Mouse (Mus musculus) hindbrain, embryonic 15.5 days (tissue): ENCODE measurements around the gene Arhgef26. TPM values are rescaled to one million over a fixed set of nuclear protein-coding genes. Genes with fewer than 3 reads are reported as not detected.
A peak's percentile ranks its signal among the peaks of the same experiment; 100 is the strongest.

ENCODE experiments used
- ATAC-seq: fragments of 200-750 bp; cut with Nextera tagmentation; 2 replicates; pipeline ENCODE4 v1.8.0; 2017; ENCODE audit warnings: low read depth, moderate number of reproducible peaks, moderate TSS enrichment; ENCODE audit not compliant: low FRiP score
- H3K27ac ChIP-seq: fragments of 300-500 bp; sonication (generic); replicated peaks from 2 replicates; pipeline ENCODE4 v1.5.1; 2015; ENCODE audit warnings: mild to moderate bottlenecking, inconsistent platforms
- H3K27me3 ChIP-seq: fragments of 300-500 bp; sonication (generic); 2 replicates; pipeline ENCODE4 v1.6.1; 2015; ENCODE audit warnings: control low read depth, inconsistent platforms
- H3K36me3 ChIP-seq: fragments of 300-500 bp; sonication (generic); 2 replicates; pipeline ENCODE4 v1.6.1; 2015; ENCODE audit warnings: control low read depth, inconsistent platforms
- H3K4me1 ChIP-seq: fragments of 300-500 bp; sonication (generic); replicated peaks from 2 replicates; pipeline ENCODE4 v1.6.1; 2015; ENCODE audit warnings: control low read depth, inconsistent platforms
- H3K4me2 ChIP-seq: fragments of 300-500 bp; sonication (generic); 2 replicates; pipeline ENCODE4 v1.6.1; 2015; ENCODE audit warnings: moderate library complexity, mild to moderate bottlenecking, inconsistent platforms
- H3K4me3 ChIP-seq: fragments of 300-500 bp; sonication (generic); 2 replicates; pipeline ENCODE4 v1.5.1; 2015; ENCODE audit warnings: mild to moderate bottlenecking, inconsistent platforms
- H3K9ac ChIP-seq: fragments of 300-500 bp; sonication (generic); 2 replicates; pipeline ENCODE4 v1.6.1; 2015; ENCODE audit warnings: inconsistent platforms
- H3K9me3 ChIP-seq: fragments of 300-500 bp; sonication (generic); 2 replicates; pipeline ENCODE4 v1.6.1; 2016; ENCODE audit warnings: control low read depth, inconsistent platforms
- WGBS: fragments of 180-500 bp; shearing (Covaris S2); methylation state at CpG from one replicate; pipeline ENCODE4 v1.1.7; 2015; 5-methylcytosine and 5-hydroxymethylcytosine counted together
- polyA plus RNA-seq: library from polyadenylated mRNA; unstranded; fragments of >200 nt; fragmentation: Nextera tagmentation; extraction: Ambion mirVana; gene quantifications from 2 replicates; pipeline ENCODE4 v1.2.1, GENCODE M21; 2015

Arhgef26 gene
- polyA plus RNA-seq, 1 experiment from 2014 or later = 14.7 TPM

- no peaks in the 10 kb centered on the region for H3K36me3 ChIP-seq
- no peak overlapping the region for H3K27ac ChIP-seq
- H3K4me2 ChIP-seq = no peak overlapping the region
- H3K27me3 ChIP-seq = no peaks in the 10 kb centered on the region
- H3K4me1 ChIP-seq = no peaks in the 10 kb centered on the region
- no peaks in the 10 kb centered on the region for H3K9me3 ChIP-seq
- no peak overlapping the region for H3K4me3 ChIP-seq
- 87% methylated on average over 6 of the region's 6 CpGs for WGBS
- no peak overlapping the region for H3K9ac ChIP-seq
- ATAC-seq = no peak
These were observed 10.5 kb downstream of the Arhgef26 start for GRCm38 (mm10) chr3:62348514-62349217.

DNA sequence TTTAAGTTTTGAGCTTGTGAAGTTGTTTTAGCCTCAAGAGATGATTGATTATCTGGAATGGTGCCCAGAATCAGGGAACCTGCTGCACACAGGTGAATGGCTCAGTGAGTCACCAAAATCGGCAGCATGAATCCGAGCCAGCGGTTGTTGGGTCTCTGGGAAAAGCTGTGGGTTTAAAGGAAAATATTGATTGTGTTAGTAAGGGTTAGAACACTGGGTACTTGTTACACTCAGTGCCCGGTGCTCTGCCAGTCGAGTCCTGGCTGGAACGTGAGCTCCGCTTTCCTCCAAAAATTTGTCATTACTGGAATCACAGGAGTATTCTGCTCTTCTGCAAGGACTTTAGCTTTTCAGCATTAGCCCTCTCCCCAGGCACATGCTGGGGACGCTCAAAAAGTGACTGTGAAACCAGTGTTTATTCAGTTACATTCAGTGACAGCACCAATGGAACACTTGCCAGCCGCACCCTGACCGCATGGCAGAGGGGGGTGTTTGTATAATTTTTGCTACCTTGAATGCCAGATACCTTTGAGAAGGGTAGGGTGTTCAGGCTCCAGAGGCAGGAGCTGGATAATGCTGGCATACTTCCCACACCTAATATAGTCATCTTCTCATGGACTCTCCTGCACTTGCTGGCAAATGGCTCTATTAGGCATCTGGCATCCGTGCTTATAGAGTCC, 11.2 kb downstream of the Arhgef26 start:
- no peak overlapping the region for H3K9ac ChIP-seq
- H3K27ac ChIP-seq = no peak overlapping the region
- no peaks in the 10 kb centered on the region for H3K36me3 ChIP-seq
- H3K27me3 ChIP-seq = no peaks in the 10 kb centered on the region
- H3K4me1 ChIP-seq = no peaks in the 10 kb centered on the region
- H3K4me3 ChIP-seq = no peak overlapping the region
- WGBS = 78% methylated on average over 11 of the region's 11 CpGs
- no peak overlapping the region for H3K4me2 ChIP-seq
- ATAC-seq = 0 out of 2 replicates have a peak, but pooled peaks have one; percentile 27
- H3K9me3 ChIP-seq = no peaks in the 10 kb centered on the region

GRCm38 (mm10) chr3:62352071-62352470, 13.9 kb downstream of the Arhgef26 start:
- no peak for ATAC-seq
- H3K36me3 ChIP-seq = no peaks in the 10 kb centered on the region

DNA sequence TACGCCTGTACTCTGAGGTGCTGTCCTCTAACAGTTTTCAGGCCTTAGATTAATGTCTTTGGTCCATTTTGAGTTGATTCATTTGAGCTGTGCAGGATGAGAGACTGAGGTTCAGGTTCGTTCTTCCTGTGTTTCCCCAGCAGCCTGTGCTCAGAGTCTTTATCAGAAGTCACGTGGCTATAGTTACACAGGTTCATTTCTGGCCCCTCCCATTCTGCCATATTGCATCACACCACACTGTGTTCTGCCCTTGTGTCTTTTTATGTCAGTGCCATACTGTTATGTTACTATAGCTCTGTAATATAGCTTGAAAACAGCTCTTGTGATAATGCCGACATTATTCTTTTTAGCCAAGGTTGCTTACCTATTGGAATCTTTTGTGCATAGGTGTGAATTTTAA, 14.7 kb downstream of the Arhgef26 start:
- WGBS = 95% methylated on average over 4 of the region's 4 CpGs

More at GRCm38 (mm10) chr3:62352071-62352470, 13.9 kb downstream of the Arhgef26 start:
- no peak overlapping the region for H3K4me3 ChIP-seq
- no peaks in the 10 kb centered on the region for H3K4me1 ChIP-seq
- no peak overlapping the region for H3K9ac ChIP-seq
- H3K9me3 ChIP-seq = no peaks in the 10 kb centered on the region
- no peak overlapping the region for H3K27ac ChIP-seq
- no peak overlapping the region for H3K4me2 ChIP-seq
- 80% methylated on average over 4 of the region's 4 CpGs for WGBS
- H3K27me3 ChIP-seq = no peaks in the 10 kb centered on the region

GRCm38 (mm10) chr3:62367882-62368281, 29.7 kb downstream of the Arhgef26 start:
- Histone ChIP-seq H3K27me3 (no peaks in the 10 kb centered on the region), H3K4me2 (no peak overlapping the region), H3K36me3 (no peaks in the 10 kb centered on the region), H3K4me3 (no peak overlapping the region), H3K9ac (no peak overlapping the region), H3K4me1 (no peaks in the 10 kb centered on the region), H3K9me3 (no peaks in the 10 kb centered on the region), H3K27ac (no peak overlapping the region)
- WGBS = 90% methylated on average over 5 of the region's 5 CpGs
- ATAC-seq = no peak

More for the DNA sequence above, 14.7 kb downstream of the Arhgef26 start:
- ATAC-seq = no peak
- Histone ChIP-seq H3K9ac (no peak overlapping the region), H3K4me2 (no peak overlapping the region), H3K4me3 (no peak overlapping the region), H3K4me1 (no peaks in the 10 kb centered on the region), H3K27ac (no peak overlapping the region), H3K9me3 (no peaks in the 10 kb centered on the region), H3K36me3 (no peaks in the 10 kb centered on the region), H3K27me3 (no peaks in the 10 kb centered on the region)

DNA sequence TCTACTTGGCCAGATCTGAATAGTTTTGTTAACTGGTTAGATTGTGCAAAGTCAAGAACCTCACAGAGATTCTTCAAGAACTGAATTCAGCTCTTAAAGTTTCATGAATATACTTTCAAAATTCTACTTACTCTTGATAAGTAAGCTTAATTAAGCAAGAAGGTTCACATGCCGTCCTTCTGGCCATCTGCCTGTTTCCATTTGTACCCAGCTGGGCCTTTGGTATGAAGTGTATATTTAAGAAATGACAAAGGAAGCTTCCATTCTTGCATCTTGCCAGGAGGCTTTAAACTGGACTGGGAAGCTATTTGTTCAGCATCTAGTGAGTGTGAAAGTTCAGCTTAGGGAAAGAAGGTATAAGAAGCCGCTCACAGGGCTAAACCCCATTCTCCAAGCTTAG, 34.7 kb downstream of the Arhgef26 start:
- Histone ChIP-seq H3K9ac (no peak overlapping the region), H3K36me3 (no peaks in the 10 kb centered on the region), H3K4me1 (no peaks in the 10 kb centered on the region), H3K27me3 (no peaks in the 10 kb centered on the region), H3K4me2 (no peak overlapping the region), H3K9me3 (no peaks in the 10 kb centered on the region), H3K4me3 (no peak overlapping the region), H3K27ac (no peak overlapping the region)
- no peak for ATAC-seq
- WGBS = 69% methylated on average over 2 of the region's 2 CpGs

DNA sequence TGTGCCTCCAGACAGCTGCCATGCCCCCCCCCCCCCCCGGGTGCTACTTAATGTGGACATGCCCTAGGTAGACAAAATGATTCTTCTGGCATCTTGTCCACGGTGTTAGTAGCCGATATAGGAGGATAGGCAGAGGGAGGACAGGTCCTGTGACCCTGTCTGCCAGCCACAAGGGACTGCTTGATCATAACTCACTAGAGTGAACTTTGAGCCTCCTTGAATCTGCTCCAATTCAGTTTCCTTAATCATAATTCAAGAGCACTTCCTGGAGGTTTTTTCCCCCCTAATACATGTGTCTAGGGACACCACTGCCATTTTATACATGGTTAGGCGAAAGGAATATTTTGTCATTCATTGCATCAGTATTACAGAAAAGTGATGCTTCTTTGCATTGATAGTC, 36.2 kb downstream of the Arhgef26 start:
- Histone ChIP-seq H3K4me3 (no peak overlapping the region), H3K4me1 (no peaks in the 10 kb centered on the region), H3K27ac (no peak overlapping the region), H3K27me3 (no peaks in the 10 kb centered on the region), H3K36me3 (no peaks in the 10 kb centered on the region), H3K4me2 (no peak overlapping the region), H3K9ac (no peak overlapping the region), H3K9me3 (no peaks in the 10 kb centered on the region)
- no peak for ATAC-seq
- 90% methylated on average over 4 of the region's 4 CpGs for WGBS

DNA sequence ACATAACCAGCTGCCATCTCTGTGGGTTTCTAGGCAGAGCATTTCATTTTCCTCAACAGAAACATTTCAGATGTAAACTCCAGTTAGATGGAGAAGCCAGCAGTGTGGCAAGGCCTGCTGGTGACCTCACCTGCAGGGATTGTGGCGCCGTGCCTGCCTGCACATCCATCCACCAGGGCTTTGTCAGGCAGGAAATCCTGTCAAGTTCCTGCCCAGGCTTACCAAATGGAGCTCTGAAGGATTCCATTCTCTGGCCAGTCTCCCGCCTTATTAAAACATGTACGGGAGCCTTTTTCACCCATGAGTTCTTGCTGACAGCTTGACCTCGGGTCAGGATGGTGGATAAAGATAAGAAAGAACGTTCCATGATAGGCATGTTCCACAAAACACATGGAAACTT, 36.7 kb downstream of the Arhgef26 start:
- no peak for ATAC-seq
- no peaks in the 10 kb centered on the region for H3K27me3 ChIP-seq
- no peaks in the 10 kb centered on the region for H3K9me3 ChIP-seq
- H3K4me2 ChIP-seq = no peak overlapping the region
- H3K9ac ChIP-seq = no peak overlapping the region
- H3K36me3 ChIP-seq = no peaks in the 10 kb centered on the region
- WGBS = 83% methylated on average over 6 of the region's 6 CpGs
- no peaks in the 10 kb centered on the region for H3K4me1 ChIP-seq
- H3K4me3 ChIP-seq = no peak overlapping the region
- H3K27ac ChIP-seq = no peak overlapping the region

GRCm38 (mm10) chr3:62376719-62377118, 38.6 kb downstream of the Arhgef26 start:
- H3K4me3 ChIP-seq = no peak overlapping the region
- WGBS = 90% methylated on average over 2 of the region's 2 CpGs
- no peaks in the 10 kb centered on the region for H3K36me3 ChIP-seq
- no peak overlapping the region for H3K4me2 ChIP-seq
- no peaks in the 10 kb centered on the region for H3K9me3 ChIP-seq
- no peak overlapping the region for H3K9ac ChIP-seq
- ATAC-seq = no peak
- H3K4me1 ChIP-seq = no peaks in the 10 kb centered on the region
- H3K27me3 ChIP-seq = no peaks in the 10 kb centered on the region
- H3K27ac ChIP-seq = no peak overlapping the region

DNA sequence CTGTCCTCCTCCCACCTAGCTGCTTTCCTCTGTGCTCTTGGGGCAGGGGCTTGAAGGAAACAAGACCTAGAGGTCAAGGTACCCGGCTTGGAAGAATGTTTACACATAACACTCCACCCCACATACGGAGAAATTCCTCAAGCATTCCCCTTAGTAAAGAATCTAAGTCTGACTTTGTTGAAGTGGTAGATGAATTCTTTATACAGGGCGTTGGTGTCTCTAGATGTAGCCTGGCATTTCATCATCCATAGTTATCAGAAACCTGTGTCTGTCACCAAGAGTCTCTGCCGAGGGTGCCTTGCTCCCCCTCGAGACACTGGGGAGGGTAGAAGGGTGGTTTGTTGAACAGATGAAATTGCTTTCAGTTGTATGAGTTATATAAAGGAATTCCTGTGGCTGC, 41.8 kb downstream of the Arhgef26 start:
- no peak for ATAC-seq
- no peaks in the 10 kb centered on the region for H3K36me3 ChIP-seq

DNA sequence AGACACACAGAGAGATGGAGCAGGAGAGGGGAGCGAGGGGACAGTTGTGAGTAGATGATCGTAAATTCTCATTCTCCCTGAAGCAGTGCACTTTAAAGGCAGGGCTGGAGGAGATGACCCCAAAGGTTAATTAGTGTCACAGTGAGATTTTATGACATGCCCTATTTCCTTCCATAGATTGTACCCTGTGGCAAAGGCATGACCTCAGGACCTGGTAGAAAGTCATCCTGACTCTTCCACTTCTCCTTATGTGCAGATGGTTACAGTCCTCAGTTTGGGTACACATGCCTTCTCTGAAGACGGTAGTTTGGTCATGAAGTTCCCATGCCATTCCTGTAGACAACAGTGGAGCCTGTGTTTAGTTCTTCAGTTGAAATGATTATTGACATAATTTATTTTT, 42.3 kb downstream of the Arhgef26 start:
- H3K27me3 ChIP-seq = no peaks in the 10 kb centered on the region
- ATAC-seq = no peak
- H3K9ac ChIP-seq = no peak overlapping the region
- H3K36me3 ChIP-seq = no peaks in the 10 kb centered on the region
- WGBS = 79% methylated on average over 3 of the region's 3 CpGs
- no peak overlapping the region for H3K4me2 ChIP-seq
- H3K27ac ChIP-seq = no peak overlapping the region
- H3K9me3 ChIP-seq = no peaks in the 10 kb centered on the region
- no peaks in the 10 kb centered on the region for H3K4me1 ChIP-seq
- no peak overlapping the region for H3K4me3 ChIP-seq

More for the DNA sequence above, 41.8 kb downstream of the Arhgef26 start:
- no peaks in the 10 kb centered on the region for H3K27me3 ChIP-seq
- H3K27ac ChIP-seq = no peak overlapping the region
- H3K9ac ChIP-seq = no peak overlapping the region
- H3K4me1 ChIP-seq = no peaks in the 10 kb centered on the region
- H3K4me3 ChIP-seq = no peak overlapping the region
- WGBS = 81% methylated on average over 5 of the region's 5 CpGs
- H3K9me3 ChIP-seq = no peaks in the 10 kb centered on the region
- H3K4me2 ChIP-seq = no peak overlapping the region

DNA sequence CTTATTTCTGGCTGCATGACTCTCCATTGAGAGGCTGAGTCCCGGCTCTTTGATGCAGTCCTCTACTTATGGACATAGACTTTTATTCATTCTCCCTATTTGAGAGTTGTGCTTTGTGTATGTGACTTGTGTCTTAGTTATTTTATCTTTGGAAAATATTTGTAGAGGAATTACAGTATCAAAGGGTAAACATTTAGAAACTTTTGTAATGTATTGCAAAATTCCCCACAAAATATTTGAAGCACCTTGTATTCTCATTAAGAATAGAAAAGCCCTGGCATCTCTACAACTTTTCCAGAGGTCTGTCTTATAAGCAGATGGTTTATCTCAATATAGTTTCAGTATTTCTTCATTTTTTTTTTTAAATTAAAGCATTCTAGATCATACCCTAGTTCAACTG, 44.7 kb downstream of the Arhgef26 start:
- H3K27ac ChIP-seq = no peak overlapping the region
- H3K9me3 ChIP-seq = no peaks in the 10 kb centered on the region
- H3K9ac ChIP-seq = no peak overlapping the region
- no peak overlapping the region for H3K4me2 ChIP-seq
- H3K4me1 ChIP-seq = no peaks in the 10 kb centered on the region
- H3K36me3 ChIP-seq = no peaks in the 10 kb centered on the region
- ATAC-seq = no peak
- H3K27me3 ChIP-seq = no peaks in the 10 kb centered on the region
- WGBS = 83% methylated on average over 1 of the region's 1 CpGs
- H3K4me3 ChIP-seq = no peak overlapping the region
